Mouse (Mus musculus) kidney, embryonic 15.5 days (tissue): Measurements from ENCODE around the gene Syt2. TPM values are rescaled to one million over a fixed set of nuclear protein-coding genes. Genes with fewer than 3 reads are reported as not detected.

ENCODE experiments used
- microRNA-seq: library from miRNA; unstranded; fragments of <30 nt; microRNA quantifications from one replicate; pipeline ENCODE4, GENCODE M21; 2016
- polyA plus RNA-seq: library from polyadenylated mRNA; unstranded; fragments of >200 nt; fragmentation: Nextera tagmentation; extraction: Ambion mirVana; gene quantifications from 2 replicates; pipeline ENCODE4 v1.2.1, GENCODE M21; 2015

Syt2 gene
- polyA plus RNA-seq, 1 experiment from 2014 or later = 1.5 TPM

Small RNA genes within 50 kb of the gene (microRNA-seq; reads per million reads assigned to microRNA genes)
- not detected for gene Gm22232

Other genes starting within 250 kb of the Syt2 start
- gene Cyb5r1, start 241.1 kb upstream of the Syt2 start, polyA plus RNA-seq = 35.6 and 38.1 TPM in 2 replicates
- 88.0 and 91.1 TPM in 2 replicates for gene Adipor1, start 231.3 kb upstream of the Syt2 start, polyA plus RNA-seq
- gene Klhl12, start 191.1 kb upstream of the Syt2 start, polyA plus RNA-seq = 31.3 and 32.6 TPM in 2 replicates
- gene Rabif, start 152.0 kb upstream of the Syt2 start, polyA plus RNA-seq = 43.6 and 44.3 TPM in 2 replicates
- gene Mgat4e, start 97.0 kb upstream of the Syt2 start, polyA plus RNA-seq = not detected in 2 replicates
- gene Kdm5b, start 86.5 kb upstream of the Syt2 start, polyA plus RNA-seq = 54.2 and 56.2 TPM in 2 replicates